Mouse (Mus musculus): ENCODE results near the gene Atg4d.
"Not testable (repeated sequence)": the region's sequence is repeated elsewhere in the genome, so short reads cannot be mapped to it uniquely, and the experiment has no call there.

Gene Atg4d

DNA sequence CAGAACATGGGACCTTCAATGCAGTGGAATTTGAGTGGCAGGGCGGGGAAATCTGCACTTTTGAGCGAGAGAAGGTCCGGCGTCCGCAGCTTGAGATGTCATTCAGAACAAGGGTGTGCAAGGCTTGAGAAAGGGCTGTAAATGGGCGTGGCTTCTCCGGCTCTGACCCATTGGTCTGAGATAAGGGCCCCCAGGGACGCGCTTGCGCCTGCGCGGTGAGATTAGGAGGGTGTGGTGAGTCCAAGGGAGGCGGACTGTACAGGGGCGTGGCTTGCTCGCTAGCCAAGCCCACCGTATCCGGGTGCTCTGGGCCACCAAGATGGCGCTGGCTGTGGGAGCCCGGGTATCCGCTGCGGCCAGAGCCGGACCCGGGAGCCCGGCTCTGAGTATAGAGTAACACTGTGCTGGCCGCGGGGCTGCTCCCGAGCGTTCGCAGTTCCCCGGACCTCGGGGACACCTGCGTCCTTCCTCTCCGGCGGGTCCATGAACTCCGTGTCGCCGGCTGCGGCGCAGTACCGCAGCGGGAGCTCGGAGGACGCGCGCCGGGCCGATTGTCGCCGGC is at the start of gene Atg4d:
Gene Atg4d, plus strand, starts transcription at position 294 of the 562 bp plus-strand sequence.
- peak; percentile 96 for DNase-seq (ENCODE audit: extremely low read depth, insufficient read length, low spot score)

DNA sequence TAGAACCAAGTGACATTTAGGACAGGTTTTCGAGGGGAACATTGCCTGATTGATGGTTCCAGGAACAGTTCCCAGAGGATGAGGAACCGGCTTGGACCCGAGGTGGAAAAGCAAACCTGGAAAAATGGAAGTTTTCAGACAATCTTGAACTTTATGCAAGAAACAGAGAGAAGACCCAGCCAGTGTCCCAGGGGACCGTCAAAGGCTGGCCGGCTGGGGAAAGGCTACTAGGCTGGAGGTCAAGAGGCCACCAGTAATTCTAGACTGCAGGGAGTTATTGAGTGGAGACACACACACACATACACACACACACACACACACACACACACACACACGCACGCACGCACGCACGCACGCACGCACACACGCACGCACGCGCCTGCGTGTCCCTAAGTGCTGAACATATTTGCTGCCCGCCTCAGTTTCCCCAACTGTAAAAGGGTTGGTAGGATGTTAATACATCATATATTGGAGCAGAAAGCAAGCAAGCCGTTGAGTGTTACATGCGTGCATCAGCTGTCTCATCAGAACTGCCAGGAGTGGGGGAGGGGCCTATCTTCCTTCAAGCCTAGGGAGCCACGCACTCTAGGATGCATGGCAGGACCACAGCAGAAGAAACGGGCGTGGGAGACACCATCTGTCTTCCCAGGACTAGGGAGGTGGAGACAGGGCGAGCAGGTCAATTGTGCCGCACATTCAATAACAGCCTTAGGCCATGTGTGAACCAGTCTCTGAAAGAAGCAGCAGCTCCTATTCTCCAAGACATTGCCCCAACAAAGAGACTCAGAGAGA is 48.8 kb upstream of the Atg4d start:
- no peak for DNase-seq (ENCODE audit: extremely low read depth, insufficient read length, low spot score)

DNA sequence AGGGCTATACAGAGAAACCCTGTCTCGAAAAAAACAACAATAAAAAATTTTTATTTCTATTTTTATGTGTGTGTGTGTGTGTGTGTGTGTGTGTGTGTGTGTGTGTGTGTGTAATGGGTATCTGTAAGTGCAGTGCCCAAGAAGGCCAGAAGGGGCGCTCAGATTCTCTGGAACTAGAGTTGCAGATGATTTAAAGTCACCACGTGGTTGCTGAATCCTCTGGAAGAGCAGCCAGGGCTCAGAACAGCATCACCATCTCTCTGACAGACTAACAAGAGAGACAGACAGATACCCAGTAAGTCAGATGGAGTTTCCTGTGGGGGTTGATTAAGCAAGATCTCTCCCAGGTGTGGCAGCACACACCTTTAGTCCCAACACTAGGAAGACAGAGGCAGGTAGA is 45.3 kb upstream of the Atg4d start:
- DNase-seq (ENCODE audit: extremely low read depth, insufficient read length, low spot score) = no peak

DNA sequence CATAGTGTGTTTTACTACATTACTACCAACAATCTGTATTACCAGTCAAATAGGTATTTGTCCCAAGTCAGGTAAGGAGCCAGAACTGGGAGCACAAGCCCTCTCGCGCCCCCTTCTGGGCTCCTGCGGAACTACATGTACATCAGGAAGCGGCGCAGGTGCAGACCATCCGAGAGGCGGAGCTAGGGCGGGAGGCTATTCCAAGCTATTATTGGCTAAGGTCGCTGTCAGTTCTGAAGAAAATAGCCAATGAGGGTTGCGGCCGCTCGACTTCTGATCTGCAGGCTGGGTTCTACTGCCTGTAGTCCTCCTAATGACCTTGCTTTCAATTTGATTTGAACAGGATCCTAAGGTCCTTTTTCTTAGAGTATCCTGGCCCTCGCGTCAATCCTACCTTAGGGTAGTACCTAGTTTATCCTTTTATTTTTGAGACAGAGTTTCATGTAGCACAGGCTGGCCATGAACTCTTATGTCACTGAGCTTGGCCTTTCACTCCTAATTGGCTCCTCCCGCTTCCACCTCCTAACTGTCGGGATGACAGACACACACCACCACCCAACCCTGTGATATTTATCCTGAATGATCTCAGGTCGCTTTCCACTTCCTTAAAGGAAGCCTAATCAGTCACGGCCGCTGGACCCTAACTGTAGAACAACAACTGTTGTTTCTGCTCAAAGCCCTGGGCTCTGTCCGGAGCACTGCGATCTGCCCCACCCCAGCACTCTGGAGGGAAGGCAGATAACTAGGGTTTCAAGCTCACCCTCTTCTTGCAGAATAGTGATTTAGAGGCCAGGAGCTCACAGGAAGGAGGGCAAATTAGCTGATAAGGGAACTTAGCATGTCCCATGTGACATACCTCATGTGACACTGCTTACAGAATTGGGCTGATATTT is 44.4 kb upstream of the Atg4d start:
- peak; percentile 83 for DNase-seq (ENCODE audit: extremely low read depth, insufficient read length, low spot score)

DNA sequence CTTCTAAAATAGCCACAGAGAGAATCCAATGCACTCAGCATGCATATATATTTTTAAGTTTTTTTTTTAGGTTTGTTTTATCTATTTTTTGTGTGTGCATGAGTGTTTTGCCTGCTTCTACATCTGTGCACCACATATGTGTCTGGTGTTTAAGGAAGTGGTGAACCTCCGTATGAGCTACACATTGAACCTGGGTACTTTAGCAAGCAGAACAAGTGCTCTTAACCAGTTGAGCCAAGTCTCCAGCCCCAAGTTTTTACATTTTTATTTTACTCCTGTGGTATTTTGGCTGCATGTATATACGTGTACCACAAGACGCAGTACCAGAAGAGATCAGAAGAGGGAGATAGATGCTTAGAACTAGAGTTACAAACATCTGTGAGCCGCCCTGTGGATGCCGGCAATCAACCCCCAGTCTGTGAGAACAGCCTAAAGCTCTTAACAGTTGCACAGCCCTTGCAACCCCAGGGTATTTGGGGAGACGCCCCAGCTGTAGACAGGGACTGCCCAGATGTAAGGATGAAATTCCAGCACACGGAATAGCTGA is 43.6 kb upstream of the Atg4d start:
- peak; percentile 47 for DNase-seq (ENCODE audit: extremely low read depth, insufficient read length, low spot score)

DNA sequence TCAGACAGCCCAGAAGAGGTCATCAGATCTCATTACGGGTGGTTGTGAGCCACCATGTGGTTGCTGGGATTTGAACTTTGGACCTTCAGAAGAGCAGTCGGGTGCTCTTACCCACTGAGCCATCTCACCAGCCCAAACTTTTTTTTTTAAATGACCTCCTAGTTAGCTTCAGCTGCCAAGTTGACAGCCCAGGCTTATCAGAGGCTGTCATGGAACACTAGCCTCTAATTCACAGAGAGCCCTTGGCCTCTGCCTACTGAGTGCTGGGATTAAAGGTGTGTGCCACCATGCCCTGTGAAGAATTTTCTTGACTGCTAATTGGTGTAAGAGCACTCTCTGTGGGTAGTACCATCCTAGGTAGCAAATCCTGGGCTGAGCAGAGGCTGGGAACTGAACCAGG is 41.6 kb upstream of the Atg4d start:
- not testable (repeated sequence) for DNase-seq (ENCODE audit: extremely low read depth, insufficient read length, low spot score)

DNA sequence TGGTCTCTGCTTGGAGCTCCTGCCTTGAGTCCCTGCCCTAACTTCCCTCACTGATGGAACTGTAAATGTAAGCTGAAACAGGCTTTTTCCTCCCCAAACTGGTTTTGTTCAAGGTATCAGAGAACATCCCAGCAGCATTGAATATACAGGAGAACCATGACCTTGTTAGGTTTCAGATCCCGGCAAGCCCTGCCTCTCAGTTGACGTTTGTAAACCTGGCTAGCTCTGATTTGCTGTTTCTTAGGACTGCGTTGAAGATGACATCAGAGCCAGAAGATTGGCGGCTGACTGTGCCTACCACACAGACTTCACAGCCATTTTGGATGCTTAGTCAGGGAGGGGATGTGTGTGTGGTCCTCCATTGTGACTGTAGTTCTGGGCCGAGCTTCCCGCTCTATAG is 41.2 kb upstream of the Atg4d start:
- DNase-seq (ENCODE audit: extremely low read depth, insufficient read length, low spot score) = no peak

DNA sequence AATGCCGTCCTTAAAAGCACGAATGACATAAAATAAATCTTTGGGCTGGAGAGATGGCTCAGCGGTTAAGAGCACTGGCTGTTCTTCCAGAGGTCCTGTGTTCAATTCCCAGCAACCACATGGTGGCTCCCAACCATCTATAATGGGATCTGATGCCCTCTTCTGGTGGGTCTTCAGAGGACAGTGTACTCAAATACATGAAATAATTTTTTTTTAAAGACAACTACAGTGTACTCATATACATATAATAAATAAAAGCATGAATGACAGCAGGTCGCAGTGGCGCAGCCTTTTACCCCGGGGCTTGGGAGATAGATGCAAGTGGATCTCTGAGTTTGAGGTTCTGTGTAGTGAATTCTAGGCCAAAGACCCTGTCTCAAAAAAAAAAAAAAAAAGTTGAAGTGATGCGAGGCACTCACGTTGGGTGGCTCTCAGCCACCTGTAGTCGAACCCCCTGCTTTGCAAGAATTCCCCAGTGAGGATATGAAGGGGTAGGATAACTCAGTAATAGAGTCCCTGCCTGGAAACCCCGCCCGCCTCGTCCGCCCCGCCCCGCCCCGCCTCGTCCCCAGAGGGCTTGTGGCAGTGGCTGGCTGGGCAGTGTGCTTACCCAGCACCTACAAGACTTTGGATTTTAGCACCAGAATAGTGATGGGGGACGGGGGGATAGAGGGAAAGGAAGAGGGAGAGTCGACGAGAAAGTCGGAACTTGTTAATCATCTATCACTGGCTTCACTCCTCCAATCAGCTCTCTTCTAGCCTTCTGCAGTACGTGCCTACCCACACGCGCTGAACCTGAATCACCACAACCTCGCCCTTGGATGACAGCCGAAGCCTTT is 40.3 kb upstream of the Atg4d start:
- DNase-seq (ENCODE audit: extremely low read depth, insufficient read length, low spot score) = peak; percentile 73

DNA sequence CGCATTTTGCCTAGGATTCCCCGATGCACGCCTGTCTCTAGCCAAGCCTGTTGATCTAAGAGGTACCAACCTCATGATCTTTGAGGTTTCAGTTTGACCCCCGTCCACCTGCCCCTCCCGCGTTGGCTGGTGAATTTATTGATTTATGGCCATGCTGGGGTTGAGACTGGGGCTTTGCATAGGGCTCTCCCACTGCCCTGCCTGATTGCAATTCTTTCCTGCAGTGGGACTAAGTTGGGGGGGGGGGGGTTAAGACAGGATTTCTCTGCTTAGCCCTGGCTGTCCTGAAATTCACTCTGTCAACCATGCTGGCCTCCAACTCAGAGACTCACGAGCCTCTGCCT is 39.7 kb upstream of the Atg4d start:
- no peak for DNase-seq (ENCODE audit: extremely low read depth, insufficient read length, low spot score)

DNA sequence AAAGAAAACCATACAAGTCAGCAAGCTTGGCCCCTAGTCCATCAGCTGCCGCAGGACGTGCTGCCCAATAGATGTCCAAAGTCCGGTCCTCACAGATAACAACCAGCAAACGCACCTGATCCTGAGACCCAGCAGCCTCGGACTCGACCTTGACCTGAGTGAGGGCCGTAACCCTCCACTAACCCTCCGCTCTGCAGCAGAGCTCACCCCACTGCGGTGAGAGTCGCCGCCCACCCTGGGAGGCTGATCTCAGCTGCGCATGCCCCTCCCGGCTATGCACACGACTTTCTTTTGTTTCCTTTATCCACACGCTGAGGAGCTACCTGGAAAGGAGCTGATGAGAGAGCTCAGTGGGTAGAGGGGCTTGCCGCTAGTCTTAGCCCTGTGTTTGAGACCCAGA is 37.8 kb upstream of the Atg4d start:
- DNase-seq (ENCODE audit: extremely low read depth, insufficient read length, low spot score) = no peak

DNA sequence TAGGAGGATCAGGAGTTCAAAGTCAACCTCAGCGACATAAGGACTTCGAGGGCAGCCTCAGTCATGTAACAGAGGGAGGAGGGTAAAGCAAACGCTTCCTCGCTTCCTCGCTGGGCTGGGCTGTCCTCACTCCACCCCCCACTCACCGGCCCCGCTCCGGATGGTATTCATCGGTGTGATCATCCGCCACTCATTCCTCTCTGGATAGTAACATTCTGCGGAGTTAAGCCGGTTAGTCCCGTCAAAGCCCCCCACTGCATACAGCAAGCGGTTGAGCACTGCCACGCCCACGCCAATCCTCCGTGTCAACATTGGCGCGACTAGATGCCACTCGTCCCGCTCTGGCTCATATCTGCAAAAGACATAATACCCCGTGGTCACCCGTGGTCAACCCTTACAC is 33.5 kb upstream of the Atg4d start:
- no peak for DNase-seq (ENCODE audit: extremely low read depth, insufficient read length, low spot score)

DNA sequence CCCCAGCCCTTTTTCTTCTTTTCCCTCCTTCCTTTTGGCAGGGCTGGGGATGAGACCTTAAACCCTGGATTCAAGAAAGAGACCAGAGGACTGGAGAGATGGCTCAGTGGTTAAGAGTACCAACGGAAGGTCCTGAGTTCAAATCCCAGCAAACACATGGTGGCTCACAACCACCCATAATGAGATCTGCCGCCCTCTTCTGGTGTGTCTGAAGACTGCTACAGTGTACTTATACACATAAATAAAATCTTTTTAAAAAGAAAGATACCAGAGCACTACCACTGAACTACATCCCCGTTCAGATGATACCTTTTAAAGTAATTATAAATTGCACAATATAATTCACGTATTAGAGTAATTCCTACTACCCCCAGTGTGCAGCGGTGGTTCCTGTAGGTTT is 32.2 kb upstream of the Atg4d start:
- no peak for DNase-seq (ENCODE audit: extremely low read depth, insufficient read length, low spot score)

DNA sequence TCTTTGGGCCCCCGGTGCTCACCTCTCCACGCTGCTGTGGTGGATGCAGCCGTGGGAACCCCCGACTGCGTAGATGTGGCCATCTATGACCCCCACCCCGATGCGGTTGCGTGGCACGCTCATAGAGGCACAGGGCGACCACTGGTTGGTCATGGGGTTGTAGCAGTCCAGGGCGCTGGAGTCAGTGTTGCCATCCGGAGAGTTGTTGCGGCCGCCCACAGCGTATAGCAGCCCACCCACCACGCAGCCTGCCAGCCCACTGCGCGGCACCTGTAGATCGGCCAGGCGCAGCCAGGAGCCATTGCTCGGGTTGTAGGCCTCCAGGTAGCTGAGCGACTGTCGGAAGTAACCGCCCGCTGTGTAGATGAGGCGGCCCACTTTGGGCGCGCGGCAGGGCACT is 31.7 kb upstream of the Atg4d start:
- DNase-seq (ENCODE audit: extremely low read depth, insufficient read length, low spot score) = no peak

DNA sequence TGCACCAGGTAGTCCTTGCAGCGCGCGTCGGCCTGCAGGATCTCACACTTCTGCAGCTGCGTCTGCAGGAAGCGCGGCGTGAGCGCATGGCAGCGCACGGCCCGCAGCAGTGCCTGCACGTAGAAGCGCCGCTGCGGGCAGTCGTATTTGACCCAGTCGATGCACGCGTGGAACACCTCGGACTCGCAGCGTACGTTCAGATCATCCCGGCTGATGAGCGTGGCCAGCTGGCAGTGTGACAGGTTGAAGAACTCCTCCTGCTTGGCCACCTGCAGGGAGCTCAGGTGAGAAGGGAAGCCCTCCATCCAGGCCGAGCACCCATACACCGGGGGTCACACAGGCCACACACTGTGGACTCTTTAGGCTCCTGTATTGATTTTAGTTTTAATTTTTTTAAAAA is 31.3 kb upstream of the Atg4d start:
- no peak for DNase-seq (ENCODE audit: extremely low read depth, insufficient read length, low spot score)

DNA sequence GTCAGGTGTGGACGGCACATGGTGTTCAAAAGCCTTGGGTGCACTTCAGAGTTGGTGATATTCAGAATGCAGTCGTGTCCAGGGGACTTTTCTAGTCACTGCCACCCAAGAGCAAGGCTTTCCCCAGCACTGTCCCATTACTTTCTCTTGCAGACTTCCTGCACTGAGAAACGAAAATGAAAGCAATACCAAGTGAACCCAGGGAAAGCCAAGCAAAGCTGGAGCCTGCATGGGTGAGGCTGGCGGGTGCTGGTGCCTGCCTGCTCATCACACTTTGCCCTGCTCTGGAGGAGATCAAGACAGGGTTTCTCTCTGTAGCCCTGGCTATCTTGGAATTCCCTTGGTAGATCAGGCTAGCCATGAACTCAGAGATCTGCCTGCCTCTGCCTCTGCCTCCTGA is 29.8 kb upstream of the Atg4d start:
- no peak for DNase-seq (ENCODE audit: extremely low read depth, insufficient read length, low spot score)

DNA sequence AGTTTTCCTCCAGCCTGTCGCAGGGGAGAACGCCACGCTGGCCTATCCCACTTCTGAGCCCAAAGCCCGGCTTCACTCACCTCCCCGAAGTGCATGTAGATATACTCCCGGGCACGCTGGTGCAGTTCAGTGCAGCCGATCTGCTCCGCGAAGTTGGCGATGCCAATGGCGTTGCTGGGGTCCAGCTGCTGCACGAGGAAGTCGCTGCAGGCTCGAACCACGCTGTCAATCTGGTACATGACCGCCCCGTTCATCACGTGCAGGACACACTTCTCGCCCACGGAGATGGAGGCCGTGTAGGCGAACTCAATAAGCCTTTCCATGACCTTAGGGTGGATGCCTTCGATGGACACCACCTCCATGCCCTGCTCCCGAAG is 28.1 kb upstream of the Atg4d start:
- no peak for DNase-seq (ENCODE audit: extremely low read depth, insufficient read length, low spot score)

DNA sequence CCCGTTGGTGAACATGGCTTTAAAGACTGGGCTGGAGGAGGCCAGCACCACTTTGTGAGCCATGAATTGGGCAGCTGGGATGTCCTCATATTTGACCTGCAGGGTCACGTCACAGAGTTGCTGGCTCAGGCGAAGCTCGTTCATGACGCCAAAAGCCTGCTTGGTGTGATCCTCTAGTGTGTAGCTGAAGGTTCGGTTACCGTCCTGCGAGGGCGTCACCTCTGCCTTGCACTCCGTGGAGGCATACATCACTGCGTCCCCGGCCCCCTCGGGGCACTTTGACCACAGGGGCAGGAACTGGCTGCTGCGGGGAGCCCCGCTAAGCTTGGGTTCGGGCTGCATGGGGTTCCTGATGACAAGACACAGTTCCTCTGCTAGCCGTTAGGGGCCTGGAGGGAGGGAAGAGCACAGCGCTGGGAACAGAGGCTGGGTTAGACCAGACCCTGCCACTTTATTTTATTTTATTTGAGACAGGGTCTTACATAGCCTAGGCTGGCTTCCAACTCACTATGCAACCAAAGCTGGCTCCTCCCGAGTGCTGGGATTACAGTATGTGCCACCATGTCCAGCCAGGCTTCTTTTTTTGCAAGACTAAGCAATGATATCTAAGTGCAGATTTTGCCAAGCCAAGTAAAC is 27.6 kb upstream of the Atg4d start:
- peak; percentile 74 for DNase-seq (ENCODE audit: extremely low read depth, insufficient read length, low spot score)

DNA sequence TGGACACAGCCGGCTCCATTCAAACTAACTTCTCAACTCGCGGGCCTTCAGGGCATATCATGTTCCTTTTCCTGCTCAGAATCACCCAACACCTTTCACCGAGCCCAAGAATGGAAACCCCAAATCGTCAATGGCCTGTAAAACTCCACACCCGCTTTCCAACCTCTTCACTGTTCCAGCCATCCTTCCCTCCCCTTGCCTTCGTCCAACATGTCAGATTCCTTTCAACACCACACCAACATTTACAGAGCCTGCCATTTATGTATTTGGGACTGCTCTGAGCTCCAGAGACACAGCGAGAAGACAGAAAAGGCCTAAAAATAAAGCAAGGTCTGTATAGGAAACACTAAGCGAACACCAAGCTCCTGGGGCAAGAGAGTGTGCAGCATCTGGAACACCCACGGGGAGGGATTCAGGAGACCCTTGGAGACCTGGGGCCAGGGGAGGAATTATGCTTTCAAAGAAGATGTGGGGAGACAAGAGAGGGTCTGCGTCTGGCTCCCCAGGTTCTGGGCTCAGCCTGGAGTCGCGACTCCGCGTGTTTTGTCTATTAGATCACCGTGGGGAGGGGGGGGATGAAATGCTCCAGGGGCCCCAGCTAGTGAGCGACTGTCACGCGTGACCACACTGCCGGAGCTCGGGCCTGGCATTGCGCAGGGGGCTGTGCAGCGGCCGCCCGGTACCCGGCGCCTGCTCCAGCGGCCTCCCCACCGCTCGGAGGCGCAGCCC is 26.9 kb upstream of the Atg4d start:
- DNase-seq (ENCODE audit: extremely low read depth, insufficient read length, low spot score) = no peak

DNA sequence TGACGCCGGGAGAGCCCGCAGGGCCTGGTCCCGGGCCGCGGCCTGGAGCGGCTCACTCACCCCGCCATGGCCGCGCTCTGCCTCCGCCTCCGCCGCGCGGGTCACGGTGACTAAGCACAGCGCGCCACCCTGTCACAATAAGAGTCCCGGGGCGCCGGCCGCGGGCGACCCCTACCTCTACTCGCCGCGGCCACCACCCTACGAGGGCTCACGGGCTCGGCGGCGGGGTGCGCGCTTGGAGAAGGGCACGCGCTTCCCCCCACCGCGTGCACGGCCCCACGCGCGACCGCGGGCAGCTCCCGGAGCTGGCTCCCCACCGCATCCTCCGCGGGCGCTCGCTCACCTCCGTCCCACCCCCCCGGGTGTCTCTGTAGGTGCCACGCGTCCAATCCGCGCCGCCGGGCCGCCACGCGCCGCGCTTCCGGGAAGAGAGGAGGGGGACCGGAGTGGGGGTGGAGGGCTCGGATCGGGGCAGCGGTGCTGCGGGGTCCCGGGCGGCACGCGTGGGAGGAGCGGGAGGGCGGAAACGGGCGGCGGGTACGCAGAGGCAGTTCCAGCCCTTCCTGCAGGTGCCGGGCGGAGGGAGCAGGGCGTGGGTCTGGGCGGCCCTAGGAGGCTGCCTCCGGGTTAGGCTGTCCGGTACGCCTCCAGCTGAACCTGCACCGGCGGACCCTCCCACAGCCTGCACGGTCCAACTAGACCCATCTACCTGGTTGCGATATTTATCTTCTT is 26.2 kb upstream of the Atg4d start, which contains the start of gene Keap1:
Gene Keap1, minus strand, starts transcription at position 629 of the 732 bp plus-strand sequence.
- DNase-seq (ENCODE audit: extremely low read depth, insufficient read length, low spot score) = peak; percentile 79

Data from 3134 (cell line).